Mouse (Mus musculus) spleen, postnatal 36 days (tissue): ENCODE results near the gene Cmah.
A peak's percentile ranks its signal among the peaks of the same experiment; 100 is the strongest.

Experiments
- DNase-seq, 2 experiments: peaks; one replicate each; pipeline ENCODE4 v3.0.0; 2022; ENCODE audit warnings: low spot score in 2 of 2, mixed read lengths in 1 of 2

Cmah gene

DNA sequence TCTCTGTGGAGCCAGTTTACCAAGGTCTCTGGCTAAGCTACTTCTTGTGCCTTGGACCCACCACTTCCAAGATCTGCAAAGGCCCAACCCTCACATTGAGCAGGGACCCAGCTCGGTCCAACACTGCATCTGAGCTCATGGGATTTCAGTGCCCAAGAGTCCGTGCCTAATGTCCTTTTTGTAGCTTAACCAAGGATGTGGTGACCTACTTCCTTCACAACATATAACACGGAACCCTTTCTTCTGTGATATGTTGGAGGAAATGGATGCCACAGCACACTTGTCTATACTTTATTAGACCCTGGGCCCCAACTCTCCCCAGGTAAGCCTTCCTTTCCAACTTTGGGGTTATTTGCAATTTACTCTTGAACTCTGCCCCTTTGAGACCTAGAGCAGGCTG, 186.5 kb downstream of the Cmah start:
- DNase-seq: no peak

DNA sequence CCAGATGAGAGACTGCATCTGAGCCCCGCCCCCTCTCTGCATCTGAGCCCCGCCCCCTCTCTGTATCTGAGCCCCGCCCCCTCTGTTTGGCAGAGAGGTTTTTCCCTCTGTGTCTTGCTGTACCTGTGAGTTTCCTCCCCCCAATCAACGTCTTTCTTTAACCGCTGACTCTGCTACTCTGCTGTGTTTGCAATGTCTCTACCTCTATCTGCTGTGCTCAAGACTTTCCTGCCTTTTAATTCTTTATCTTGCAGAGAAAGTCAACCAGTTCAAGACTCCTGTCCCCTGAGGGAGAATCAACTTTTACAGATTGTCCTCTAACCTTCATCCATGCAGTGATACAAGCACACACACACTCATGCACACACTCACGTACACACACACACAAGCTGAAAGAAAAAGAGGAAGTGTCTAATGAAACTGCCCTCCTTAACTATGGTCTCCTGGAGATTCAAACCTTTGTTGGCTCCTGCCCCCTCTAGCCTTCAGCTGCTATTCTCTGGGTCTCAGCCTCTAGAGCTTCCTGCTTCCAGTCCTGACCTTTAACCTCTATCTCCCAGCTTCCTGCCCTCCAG, 188.0 kb downstream of the Cmah start:
- no peak for DNase-seq

DNA sequence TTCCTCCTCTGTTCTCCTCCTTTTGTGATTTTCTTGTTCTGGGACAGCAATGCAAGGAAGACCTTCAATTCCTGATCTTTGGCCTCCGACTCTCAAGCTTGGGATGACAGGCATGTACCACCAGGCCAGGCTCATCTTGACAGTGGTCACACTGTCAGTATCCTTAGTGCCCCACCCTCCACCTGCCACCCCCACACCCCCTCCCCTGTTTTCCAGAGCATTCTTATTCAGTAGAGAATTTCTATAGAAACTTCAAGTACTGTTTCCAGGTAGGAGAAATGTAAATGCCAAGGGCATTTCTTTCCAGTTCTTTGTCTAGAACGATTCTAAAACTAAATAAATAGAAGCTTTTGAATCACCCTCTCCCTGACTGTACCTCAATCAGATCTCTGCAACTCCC, 190.6 kb downstream of the Cmah start:
- DNase-seq: no peak

DNA sequence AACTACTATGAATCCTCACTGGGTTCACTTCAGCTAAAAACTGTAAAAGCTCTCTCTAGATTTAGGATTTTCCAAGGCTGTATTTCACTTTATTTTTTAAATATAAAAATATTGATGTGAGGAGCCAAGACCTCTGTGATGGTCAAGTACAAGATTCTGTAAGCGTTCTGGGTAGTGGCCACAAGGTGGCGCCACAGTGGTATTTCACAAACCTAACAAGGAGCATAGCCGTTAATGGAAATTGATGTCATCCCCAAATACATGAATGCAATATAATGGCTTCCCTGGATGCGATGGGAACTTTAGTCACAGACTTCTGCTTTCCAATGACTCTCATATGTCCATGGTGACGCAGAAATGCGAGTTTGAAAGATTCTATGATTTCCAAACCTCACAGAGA, 191.7 kb downstream of the Cmah start:
- peak; percentile 48 to 72 for DNase-seq

DNA sequence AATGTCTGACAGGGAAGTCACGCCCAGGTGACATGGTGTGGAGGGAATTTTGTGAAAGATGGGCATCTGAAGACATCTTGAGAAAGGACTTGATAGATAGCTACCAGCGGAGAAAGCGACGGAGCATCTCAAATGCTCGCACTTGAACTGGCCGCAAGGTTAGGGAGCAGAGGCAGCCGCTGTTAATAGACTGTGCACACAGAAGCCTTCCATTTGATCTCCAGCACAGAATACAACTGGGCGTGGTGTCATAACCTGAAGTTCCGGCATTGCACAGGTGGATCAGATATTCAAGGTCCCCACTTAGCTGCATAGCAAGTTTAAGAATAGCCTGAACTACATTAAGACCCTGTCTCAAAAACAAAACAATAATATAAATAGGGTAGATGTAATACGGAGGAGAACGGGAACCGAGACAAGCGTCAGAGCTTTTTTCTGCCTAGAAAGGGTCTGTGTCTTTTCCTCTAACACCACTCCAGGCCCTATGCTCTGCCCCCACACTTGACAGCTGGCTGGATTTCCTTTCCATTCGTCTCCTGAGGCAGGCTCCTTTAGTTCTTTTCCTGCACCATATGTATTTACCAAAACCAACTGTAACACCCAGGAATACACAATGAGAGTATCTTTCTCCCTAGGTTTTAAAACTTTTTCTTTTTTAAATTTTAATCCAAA, 192.9 kb downstream of the Cmah start:
- no peak for DNase-seq

DNA sequence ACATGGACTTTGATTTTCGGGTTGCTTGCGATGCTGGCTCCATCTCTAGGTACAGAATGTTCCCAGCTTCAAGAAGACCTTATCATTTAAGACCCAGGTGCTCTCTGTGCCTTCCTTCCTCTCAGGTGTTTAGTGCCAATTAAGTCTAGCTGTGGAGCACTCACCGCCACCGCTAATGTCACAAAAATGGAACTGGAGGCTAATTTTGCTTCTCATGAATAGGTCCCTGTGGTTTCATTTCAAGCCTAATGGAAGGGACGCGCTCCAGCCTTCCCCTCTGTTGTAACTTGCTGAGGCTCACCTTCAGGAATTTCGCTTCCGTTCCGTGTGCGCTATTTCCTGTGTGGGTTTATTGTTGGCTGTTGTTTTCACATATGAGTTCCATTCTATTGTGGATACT, 193.6 kb downstream of the Cmah start:
- DNase-seq: no peak

DNA sequence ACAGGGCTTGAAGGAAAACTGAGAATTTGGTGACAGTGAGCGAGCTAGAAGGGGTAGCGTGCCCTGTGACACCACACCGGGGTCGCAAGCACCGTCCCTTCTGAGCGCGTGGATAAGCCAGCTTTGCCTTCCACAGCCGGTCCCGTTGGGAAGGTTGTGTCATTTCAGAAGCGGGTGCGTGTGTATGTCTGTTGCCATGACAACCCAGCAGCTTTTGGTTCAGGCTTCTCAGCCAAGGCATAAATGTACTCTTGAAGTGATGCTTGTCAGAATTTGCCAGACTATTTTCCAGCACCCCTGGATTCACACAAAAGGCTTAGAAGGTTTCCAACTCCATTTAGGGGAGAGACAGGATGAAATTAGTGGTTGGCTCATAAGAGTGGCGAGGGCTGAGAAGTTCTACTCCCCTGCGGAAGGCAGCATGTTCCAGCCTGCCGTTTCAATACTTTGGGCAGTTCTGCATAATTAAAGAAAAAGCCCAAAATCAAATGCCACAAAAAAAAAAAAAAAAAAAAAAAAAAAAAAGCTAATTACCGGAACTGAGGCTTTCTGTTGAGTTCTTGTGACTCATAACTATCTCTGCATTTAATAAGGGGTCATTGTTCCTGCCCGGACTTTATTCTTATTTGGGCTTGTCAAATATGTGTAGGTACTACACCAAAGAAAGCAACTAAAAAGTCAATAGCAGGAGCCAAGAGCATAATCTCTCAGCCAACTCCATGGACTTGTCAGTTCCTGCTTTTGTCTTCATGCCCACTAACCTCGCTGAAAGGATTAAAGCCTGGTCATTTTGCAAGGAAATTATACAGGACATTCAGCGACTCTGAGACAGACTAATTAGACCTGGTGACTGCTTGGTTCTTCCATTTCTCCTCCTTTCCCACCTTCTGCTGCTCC, 194.5 kb downstream of the Cmah start:
- no peak for DNase-seq

DNA sequence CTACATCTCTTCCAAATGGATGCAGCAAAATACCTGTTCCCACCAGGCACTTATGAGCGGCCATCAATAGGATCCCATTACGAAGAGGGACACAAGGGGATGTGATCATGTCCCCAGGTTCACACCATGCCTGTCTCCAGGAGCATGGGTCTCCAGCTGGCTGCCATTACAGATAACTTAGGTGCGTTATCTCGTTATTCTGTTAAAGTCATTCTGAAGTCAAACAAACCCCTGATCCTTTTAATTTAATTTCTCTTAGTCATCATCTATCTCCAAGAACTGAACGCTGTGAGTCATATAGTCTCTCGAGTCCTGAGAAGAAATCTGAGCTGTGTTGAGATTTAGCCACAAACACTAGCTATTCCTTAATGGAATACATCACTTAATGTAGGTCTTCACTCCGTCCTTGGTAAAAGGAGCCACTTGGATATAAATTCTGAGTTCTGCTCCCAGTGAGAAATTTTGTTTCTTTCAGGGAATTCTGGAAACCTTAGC, 195.2 kb downstream of the Cmah start:
- no peak for DNase-seq

DNA sequence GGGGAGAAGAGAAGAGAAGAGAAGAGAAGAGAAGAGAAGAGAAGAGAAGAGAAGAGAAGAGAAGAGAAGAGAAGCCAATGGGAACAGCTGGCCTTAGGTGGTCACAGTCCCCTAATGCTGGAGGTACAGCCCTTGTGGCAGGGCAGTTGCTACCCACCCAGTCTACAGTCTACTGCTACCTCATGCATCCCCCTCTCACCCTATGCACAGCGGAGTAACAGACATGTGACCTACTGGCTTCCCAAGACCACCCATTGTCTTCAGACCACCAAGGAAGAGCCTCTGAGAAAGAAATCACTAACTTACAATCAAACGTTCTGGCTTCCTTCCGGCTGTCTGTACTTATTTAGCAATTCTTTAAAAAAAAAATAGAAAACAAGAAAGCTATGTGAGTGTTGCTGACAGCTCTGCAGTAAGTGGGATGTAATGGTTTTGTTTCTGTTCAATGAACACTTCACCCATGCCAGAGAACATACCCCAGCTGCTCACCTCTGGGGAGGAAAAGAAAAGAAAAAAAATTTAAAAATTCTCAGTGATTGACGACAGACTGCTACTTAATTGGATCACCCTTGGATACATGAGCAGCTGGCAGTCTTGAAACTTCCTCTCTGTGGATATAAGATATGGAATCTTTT, 196.5 kb downstream of the Cmah start:
- no peak for DNase-seq

DNA sequence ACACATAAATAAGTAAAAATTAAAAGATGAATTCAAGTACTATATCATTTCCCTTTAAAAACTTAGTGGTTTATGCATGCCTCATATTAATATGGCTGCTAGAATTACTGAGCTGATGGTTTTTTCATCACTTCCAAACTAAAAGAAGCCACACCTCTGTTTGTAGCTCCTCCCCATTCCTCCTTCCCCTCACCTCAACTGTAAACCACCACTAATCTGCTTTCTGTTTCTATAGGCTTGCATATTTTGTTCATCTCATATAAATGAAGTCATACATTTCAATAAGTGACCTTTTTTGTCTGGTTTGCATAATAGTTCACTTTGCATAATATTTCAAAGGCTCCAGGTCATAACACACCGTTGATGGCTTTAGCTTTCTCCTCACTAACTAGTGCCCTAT, 197.3 kb downstream of the Cmah start:
- DNase-seq: no peak

DNA sequence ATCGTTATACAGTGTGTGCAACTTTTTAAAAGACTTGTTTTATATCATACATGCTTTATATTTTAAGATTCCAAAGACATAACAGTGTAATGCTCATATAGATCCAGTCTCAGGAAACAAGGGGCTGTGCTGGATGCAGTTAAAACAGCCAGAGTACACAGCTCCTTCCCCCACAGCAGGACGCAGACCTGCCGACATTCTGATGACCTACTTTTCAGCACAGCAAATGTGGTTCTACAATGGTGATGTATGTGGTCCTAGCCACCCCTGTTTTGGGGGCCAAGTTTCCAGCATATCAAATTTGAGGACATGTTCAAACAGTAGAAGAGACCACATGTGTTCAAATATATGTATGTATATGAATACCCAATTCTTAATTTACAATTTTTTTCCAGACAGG, 198.3 kb downstream of the Cmah start:
- DNase-seq: no peak

DNA sequence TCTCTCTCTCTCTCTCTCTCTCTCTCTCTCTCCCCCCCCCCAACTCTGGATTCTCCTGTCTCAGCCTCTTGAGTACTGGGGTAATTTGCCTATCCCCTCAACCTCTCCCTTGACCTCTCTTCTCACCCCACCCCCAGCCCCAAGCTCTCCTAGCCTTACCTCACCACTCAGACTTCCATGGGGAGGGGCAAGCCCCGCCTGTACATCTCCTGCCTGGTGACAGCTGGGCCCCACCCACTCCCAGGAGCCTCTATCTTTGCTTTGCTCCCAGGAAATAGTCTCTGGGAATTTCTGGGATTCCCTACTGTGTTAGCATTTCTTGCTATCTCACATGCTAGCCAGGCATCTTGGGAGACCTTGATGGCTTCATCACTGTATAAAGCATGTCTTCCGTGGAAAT, 199.7 kb downstream of the Cmah start:
- DNase-seq: no peak
